Mouse (Mus musculus) small intestine, adult 10 weeks (tissue): ENCODE results near the gene Rnf26. TPM values are rescaled to one million over a fixed set of nuclear protein-coding genes. Genes with fewer than 3 reads are reported as not detected.

Source experiments
- polyA plus RNA-seq: library from polyadenylated mRNA; stranded (reverse); fragments of 350-450 nt; fragmentation: Illumina TruSeq; extraction: RNeasy Lipid Tissue Mini Kit (QIAGEN cat#74804); gene quantifications from one replicate; pipeline ENCODE4 v1.2.3, GENCODE M21; 2014; ENCODE audit warnings: low replicate concordance

Gene Rnf26
- polyA plus RNA-seq: 0.45 TPM

DNA sequence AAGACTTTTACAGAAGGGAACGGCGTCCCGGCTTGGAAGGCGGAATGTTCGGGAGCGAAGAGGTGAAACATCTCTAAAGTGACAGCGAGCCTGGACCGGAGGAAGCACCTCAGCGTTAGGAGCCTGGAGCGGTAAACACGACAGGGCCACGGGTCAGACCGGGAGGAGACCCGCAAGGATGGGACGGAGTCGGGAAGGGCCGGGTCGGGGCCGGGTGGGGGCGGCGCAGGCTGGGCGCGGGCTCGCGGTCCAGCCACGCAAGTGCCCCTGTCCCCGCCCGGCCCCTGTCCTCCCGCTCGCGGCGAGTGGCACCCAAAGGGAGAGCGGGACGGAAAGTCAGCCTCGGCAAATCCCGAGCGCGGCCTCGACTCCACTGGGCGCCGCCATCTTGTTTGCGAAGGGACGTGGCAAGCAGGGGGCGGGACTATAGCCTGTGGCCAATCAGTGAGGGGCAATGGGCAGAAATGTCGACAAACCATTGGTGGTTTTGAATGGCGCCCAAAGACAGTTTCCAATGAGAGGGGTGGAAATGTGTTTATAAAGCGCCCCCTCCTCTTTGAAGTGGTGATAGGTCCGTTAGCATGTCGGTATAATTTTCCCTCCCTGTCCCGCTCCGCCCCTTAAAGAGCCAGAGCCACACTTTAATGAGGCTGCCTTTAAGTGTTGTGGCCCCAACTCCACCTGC lies at the start of gene Rnf26, which contains the start of gene Gm49380:
Rnf26 (minus strand) TSS at position 413 of the 685 bp plus-strand sequence.
Gm49380 (minus strand) TSS at position 396 of the 685 bp plus-strand sequence.

DNA sequence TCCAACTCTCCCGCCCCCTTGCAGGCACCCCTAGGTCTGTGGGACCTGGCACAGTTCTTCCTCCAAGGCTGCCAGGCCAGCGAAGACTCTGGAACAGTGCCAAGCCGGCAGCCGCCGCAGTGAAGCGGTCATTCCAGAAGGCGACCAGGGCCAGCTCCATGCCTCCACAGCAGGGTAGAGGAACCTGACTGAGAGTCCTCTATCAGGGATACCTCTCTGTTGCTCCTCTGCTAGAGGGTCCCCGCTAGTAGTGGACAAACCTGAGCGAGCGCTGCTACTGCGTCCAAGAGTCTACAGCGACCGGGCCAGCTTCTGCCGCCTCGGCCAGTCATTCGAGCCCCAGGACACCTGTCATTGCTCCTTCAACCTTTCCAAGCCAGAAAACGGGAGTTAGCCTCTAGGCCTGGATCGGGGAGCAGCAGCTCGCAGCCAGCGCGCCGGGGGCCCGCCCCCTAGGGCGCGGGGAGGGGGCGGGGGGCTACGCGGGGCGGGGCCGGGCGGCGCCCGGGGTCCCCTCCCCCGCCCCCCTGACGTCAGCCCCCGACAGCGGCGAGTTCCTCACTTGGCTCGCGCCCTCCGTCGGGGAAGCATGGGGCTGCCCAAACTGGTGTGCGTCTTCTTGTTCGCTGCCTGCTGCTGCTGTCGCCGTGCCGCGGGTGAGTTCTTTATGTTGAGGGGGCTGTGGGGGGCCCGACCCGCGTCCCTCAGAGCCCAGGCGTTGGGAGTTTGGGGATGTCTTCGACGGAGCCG lies 21.0 kb upstream of the Rnf26 start, which contains the start of gene Mcam:
Mcam (plus strand) TSS at position 369 of the 750 bp plus-strand sequence.

DNA sequence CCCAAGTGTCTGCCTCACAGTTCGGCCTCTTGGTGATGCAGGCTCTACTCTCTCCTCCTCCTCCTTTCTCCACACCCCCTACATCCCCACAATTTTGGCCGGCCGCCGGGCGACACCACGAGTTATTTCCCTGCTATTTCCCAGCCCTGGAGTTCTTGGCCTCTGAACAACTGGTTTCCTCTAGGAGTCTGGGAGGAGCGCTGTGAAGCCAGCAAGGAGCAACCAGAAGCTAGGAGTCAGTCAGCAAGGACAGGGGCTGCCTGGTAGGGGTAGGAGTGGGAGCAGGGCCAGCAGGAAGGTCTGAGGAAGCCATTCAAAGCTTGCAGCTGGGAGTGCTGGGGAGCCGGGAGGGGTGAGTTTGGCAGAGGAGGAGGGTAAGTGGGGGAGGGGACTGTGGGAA lies 6.2 kb downstream of the Rnf26 start, which contains the start of gene C1qtnf5:
C1qtnf5 (plus strand) TSS at position 136 of the 400 bp plus-strand sequence.

DNA sequence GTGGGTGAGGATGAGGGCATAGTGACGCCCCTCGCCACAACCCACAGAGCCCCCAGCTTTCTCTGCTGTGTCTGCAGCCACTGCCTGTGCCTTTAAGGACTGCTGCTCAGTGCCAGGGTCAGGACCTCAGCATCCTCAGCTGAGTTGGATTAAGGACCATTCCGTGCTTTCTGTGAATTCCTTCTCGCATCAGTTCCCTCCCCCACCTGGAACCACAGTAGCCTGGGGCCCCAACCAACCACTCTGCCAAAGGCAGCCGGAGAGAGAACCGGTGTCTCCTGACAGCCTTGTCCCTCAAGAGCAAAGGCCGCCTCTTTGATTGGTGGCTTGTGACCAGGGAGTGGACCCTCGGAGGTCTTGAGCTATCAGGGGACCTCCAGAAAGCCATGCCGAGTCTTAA lies 11.8 kb downstream of the Rnf26 start, which contains the start of gene Mfrp:
Mfrp (plus strand) TSS at position 240 of the 400 bp plus-strand sequence.

DNA sequence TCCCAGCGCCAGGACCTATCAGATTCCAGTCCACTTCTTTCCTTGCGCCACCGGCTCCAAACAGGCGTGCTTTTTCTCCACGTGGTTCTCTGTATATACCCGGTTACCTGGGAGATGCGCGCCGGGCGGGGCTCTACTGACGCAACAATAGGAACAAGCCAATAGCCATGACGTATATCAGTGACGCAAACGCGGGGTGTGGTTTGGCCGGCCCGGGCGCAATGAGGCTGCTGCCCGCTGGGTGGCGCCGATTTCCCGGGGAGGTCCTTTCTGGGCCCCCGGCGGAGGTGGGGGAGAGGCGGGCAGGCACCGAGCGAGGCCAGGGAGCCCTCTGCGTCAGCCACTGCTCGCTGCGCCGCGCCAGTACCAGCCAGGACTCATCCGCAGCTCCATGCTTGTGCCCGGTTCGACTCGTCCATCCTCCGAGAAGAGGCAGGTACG lies 46.5 kb downstream of the Rnf26 start, which contains the start of gene Usp2:
Usp2 (plus strand) TSS at position 237 of the 441 bp plus-strand sequence.

Other genes with a start within 250 kb of the Rnf26 start
- not detected for gene Thy1, start 70.1 kb downstream of the Rnf26 start, polyA plus RNA-seq
- gene Usp2, start 46.5 kb downstream of the Rnf26 start, polyA plus RNA-seq: 6.1 TPM
- gene Mfrp, start 11.8 kb downstream of the Rnf26 start, polyA plus RNA-seq: not detected
- not detected for gene C1qtnf5, start 6.3 kb downstream of the Rnf26 start, polyA plus RNA-seq
- not detected for gene Gm49380, start within 50 bp of the Rnf26 start, polyA plus RNA-seq
- 3.6 TPM for gene Mcam, start 21.0 kb upstream of the Rnf26 start, polyA plus RNA-seq
- gene Cbl, start 120.5 kb upstream of the Rnf26 start, polyA plus RNA-seq: 39.1 TPM
- not detected for gene Ccdc153, start 127.2 kb upstream of the Rnf26 start, polyA plus RNA-seq
- 2.2 TPM for gene Pdzd3, start 138.0 kb upstream of the Rnf26 start, polyA plus RNA-seq
- not detected for gene Nlrx1, start 155.1 kb upstream of the Rnf26 start, polyA plus RNA-seq
- gene Abcg4, start 175.1 kb upstream of the Rnf26 start, polyA plus RNA-seq: not detected
- gene Hinfp, start 192.2 kb upstream of the Rnf26 start, polyA plus RNA-seq: 18.5 TPM
- 6.6 TPM for gene C2cd2l, start 206.8 kb upstream of the Rnf26 start, polyA plus RNA-seq
- gene Dpagt1, start 212.5 kb upstream of the Rnf26 start, polyA plus RNA-seq: 7.8 TPM
- gene H2afx, start 221.2 kb upstream of the Rnf26 start, polyA plus RNA-seq: 4.3 TPM
- gene Hmbs, start 230.7 kb upstream of the Rnf26 start, polyA plus RNA-seq: 18.0 TPM
- 4.8 TPM for gene Vps11, start 248.2 kb upstream of the Rnf26 start, polyA plus RNA-seq